23 mouse cellular contexts compared by ENCODE assay signal in the genomic region with DNA sequence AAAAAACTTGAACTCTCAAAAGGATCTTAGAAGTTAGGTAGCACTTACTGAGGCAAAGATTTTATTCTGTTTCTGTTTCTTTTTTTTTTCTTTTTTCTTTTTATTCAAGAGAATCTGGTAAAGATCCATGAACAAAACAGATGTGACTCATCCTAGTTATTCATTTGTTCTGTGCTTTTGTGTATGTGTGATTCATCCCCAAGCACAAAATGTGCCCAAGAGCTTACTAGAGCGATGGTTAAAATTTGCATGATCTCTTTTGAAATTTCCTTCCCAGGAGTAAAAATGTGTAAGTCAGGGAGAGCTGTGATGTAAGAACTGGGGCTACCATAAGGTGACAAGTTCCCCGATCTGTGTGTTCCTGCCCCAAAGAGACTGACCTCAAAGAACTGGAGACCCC.
A peak's percentile ranks its signal among the peaks of the same experiment; 100 is the strongest.
DNase-seq lines count a peak whose midpoint lies in the region; TF ChIP-seq lines count a peak whose summit lies in the region.
"Had no signal": no experiment of that assay in that cellular context is flagged by ENCODE, and none has a peak within 500 bp of the region (broad histone marks: within the 10 kb centered on the region; RNA-seq: fewer than 3 reads in every experiment).

No protein-coding gene starts in this region.

- H3K27ac ChIP-seq in bone marrow macrophage, adult 2 months (ENCODE audit: insufficient read depth, low read depth, low read length), result 0 out of 2 replicates have a peak overlapping the region, but pooled peaks have one; percentile 21
- H3K27ac ChIP-seq: gastrocnemius, adult 2 months; liver, embryonic 12.5 days; macrophage; midbrain, embryonic 13.5 days had no signal

- no peak for TF ChIP-seq CTCF in bone marrow macrophage, adult 2 months (IDR thresholded peaks at IDR 0.05; ENCODE audit: low read depth, low read length)

- peaks cover 16% of the 10 kb centered on the region for H3K4me1 ChIP-seq in bone marrow macrophage, adult 2 months (ENCODE audit: control insufficient read depth, insufficient read depth, low read length)
- H3K4me1 ChIP-seq: liver, embryonic 12.5 days; midbrain, embryonic 13.5 days had no signal

- intact Hi-C loops in left cerebral cortex, postnatal 10 days (cut with DNase I), result no loop called here

- TF ChIP-seq POLR2A in bone marrow macrophage, adult 2 months (IDR thresholded peaks at IDR 0.05; ENCODE audit: borderline replicate concordance, low read depth, low read length), result no peak

- DNase-seq in left cerebral cortex, adult 18-20 months (ENCODE audit: low spot score in 2 of 2), result peak; percentile 17 to 25
- no peak for DNase-seq in left cerebral cortex, postnatal 10 days (ENCODE audit: extremely low spot score in 1 of 2, low spot score in 2 of 2)
- DNase-seq in 3T3-L1 (ENCODE audit: low read depth, low spot score), result peak; percentile 58
- peak; percentile 61 for DNase-seq in 416B (ENCODE audit: low read depth)
- no peak for DNase-seq in thymus, adult 18-20 months
- DNase-seq in neural tube, embryonic 10.5 days (ENCODE audit: extremely low spot score, low spot score), result no peak
- no peak for DNase-seq in adrenal gland, adult 18-20 months (ENCODE audit: low spot score in 2 of 2)
- DNase-seq: adrenal gland, adult 8-10 months; cerebellum, adult 11 months; cerebellum, adult 9-10 months; cerebellum, postnatal 36 days; gastrocnemius, adult 2 months; heart, postnatal 14 days; kidney, adult 18-20 months; kidney, postnatal 36 days; left cerebral cortex, postnatal 4 days; liver, postnatal 0 days; right cerebral cortex, postnatal 4 days; thymus, postnatal 14 days had no signal

- no peak overlapping the region for H3K4me3 ChIP-seq in bone marrow macrophage, adult 2 months (ENCODE audit: insufficient read depth, low read length)
- H3K4me3 ChIP-seq: gastrocnemius, adult 2 months; liver, embryonic 12.5 days; midbrain, embryonic 13.5 days had no signal

Comparison
In these comparisons a context has a peak if more than half of its experiments do, and no peak if none do; other contexts are left out.
1. DNase-seq: peak in left cerebral cortex, adult 18-20 months (2 of 2), 3T3-L1 (single experiment) and 416B (single experiment); none in left cerebral cortex, postnatal 10 days (0 of 2), thymus, adult 18-20 months (0 of 2), neural tube, embryonic 10.5 days (single experiment) and adrenal gland, adult 18-20 months (0 of 2).